Mouse (Mus musculus) cerebellum, postnatal 4 days (tissue): ENCODE data around the gene Myo1f.
"Not testable (repeated sequence)": the region's sequence is repeated elsewhere in the genome, so short reads cannot be mapped to it uniquely, and the experiment has no call there.

Experiments
- DNase-seq, 2 experiments: peaks; one replicate each; pipeline ENCODE4 v3.0.0; 2022; ENCODE audit warnings: low spot score in 2 of 2, mixed read lengths in 1 of 2

The Myo1f gene

DNA sequence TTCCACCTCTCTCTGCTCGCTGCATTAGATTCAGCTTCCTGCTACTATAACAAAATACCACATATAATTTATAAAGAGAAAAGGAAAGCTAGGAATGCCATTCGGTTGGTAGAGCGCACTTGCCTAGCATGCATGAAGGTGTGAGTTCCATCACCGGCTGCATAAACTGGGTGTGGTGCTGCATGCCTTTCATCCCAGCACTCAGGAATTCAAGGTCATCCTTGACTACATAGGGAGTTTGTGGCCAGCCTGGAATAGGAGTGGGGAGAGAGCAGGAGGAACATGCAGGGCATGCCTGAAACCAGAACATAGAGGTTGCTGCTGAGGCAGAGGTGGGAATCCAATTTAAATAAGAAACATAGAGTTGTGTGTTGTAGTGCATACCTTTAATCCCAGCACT is 28.6 kb downstream of the Myo1f start:
- DNase-seq, result no peak

DNA sequence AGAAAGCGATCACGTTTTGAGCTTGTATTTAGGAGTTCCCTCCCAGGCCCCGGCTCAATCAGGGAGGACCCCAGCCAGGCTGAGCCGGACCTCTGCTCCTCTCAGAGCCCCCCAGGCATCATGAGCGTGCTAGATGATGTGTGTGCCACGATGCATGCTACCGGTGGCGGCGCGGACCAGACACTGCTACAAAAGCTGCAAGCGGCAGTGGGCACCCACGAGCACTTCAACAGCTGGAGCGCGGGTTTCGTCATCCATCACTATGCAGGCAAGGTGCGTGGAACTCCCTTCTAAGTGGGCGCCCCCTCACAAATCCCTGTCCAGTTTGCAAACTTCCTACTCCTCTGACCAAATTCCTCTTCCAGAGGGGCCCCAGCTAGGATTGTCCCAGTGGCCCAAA is 30.5 kb downstream of the Myo1f start:
- no peak for DNase-seq

DNA sequence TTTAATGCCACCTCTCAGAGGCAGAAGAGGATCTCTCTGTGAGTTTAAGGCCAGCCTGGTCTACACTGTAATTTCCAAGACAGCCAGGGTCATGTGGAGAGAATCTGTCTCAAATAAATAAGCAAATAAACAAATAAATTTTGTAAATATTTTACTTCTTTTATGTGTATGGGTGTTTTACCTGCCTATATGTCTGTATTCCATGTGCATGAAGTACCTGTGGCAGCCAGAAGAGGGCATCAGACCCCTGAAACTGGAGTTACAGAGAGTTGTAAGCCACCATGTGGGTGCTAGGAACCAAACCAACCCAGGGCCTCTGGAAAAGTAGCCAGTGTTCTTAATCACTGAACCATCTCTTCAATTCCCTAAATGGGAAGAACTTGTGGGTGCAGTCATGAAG is 41.8 kb downstream of the Myo1f start:
- DNase-seq, result no peak

DNA sequence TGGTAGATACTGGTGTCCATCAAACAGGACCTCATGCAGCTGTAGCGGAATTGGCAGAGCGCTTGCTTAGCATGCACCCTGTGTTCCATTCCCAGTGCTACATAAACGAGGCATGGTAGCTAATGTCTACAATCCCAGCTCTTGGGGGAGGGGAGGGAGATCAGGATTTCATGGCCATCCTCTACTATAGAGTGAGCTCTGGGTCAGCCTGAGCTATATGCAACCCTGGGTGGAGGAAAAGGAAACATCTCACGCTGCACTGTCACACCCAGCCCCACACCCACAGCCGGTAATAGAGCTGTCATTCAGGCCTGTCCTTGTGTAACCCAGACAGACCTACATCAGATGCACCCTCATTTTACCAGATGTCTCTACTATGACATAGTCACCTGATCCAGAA is 43.0 kb downstream of the Myo1f start:
- DNase-seq, result no peak

DNA sequence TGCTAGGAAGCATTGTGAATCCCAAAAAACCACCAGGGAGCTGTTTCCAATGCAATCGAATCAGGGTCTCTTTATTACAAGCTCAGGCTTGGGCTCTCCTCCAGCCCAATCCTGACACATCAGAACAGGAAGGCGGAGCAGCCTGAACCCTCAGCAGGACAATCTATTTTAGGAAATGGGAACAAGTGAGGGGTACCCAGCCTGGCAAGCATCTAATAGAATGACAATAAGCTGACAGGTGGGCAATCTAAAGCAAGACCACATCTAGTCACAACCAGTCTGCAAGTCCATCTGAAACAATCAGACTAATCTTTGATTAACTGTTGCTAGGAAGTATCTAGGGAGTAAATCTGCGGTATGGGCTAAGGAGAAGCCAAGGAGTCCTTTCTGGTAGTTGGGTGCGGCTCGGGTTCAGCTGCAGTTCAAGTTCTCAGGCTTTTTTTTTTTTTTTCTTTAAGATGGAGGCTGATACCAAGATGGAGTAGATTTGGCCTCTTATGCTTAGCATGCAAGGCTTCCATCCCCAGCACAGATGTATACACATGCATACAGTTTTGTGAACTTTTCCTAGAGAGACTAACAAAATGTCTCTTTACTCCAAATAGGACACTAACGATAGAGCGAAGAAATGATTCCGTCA is 44.4 kb downstream of the Myo1f start:
- no peak for DNase-seq

DNA sequence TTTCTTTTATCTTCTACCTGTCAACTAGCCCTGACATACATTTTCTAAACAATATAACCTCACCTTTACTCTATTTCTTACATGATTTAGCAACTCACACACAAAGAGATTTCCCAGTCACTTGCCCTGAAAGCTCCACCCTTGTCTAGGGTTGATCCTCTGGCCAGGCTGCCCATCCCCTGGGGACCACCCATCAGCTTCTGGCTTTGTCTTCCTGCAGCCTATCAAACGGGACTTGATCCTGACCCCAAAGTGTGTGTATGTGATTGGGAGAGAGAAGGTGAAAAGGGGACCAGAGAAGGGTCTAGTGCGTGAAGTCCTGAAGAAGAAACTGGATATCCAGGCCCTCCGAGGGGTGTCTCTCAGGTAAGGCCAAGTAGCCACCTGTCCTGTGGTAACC is 45.3 kb downstream of the Myo1f start:
- DNase-seq, result no peak

DNA sequence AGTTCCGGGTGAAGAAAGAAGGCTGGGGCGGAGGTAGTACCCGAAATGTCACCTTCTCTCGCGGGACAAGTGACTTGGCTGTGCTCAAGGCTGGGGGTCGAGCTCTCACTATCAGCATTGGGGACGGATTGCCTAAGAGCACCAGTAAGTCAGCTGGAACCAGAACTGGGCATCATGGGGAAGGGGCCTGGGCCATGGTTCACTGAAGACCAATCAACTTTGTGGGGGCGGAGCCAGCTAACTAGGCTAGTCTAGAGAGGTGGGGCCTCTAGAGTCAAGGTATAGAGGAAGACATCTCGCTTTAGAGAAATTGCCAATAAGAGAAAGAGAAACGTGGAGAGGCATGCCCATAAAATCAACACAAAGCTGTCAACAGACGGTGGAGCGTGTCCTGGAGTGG is 46.4 kb downstream of the Myo1f start:
- DNase-seq, result no peak

DNA sequence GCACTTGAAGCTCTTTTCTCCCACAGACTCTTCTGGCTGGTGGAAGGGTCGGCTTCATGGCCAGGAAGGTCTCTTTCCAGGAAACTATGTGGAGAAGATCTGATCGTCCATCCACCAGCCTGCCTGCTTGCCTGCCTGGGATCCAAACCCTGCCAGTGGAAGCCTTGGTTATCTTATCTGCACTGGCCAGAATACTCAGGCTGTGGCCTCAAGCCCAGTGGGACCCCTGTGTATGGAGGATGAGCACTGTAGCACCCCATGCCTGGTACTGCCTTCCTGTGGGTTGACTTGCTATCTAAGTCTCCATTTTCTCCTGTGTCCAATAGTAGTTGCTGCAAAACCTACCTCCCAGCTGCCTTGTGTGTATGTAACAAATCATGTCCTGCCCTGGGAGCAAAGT is 51.8 kb downstream of the Myo1f start:
- no peak for DNase-seq

GRCm38 (mm10) chr17:33610548-33610947 is 55.0 kb downstream of the Myo1f start:
- no peak for DNase-seq

- not testable (repeated sequence) for DNase-seq
These were observed 58.2 kb downstream of the Myo1f start for GRCm38 (mm10) chr17:33613726-33614125.

GRCm38 (mm10) chr17:33627281-33627680 is 71.8 kb downstream of the Myo1f start:
- no peak for DNase-seq

DNA sequence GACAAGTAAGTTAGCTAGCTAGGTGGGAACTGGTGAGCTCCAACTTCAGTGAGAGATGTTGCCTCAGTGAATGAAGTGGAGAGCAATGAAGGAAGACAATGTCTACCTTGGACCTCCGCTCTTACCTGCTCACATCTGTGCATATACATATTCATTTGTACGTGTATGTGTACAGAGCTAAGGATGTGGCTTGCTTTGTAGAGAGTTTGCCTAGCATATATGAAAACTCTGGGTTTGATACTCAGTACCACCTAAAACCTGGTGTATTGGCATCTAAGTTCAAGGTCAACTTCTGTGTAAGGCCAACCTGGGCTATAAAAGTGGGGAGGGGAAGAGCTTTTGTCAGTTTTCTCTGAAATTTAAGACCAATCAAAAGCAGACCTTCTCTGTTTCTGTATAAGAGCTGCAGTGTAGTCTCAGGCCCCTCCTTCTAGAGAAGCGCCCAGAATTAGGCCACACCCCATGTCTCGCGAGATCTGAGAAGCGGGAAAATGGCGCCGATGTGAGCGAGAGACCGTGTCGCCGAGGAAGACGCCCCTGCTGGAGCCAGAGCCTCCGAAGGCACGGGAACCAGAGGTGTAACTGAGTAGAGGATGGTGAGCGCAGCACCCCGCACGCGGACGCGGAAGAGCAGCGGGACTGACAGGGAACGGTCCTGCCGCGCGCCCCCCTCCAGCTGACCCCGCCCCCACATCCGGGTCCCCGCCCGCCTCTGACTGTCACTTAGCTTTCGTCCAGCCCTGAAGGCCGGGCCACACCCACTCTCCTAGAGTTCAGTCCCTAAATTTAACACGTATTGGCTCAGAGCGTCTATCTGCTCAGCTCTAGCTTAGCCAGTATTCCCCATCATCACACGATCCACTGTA is 73.3 kb downstream of the Myo1f start, which contains the start of gene Zfp414:
Zfp414 (plus strand) TSS at position 470 of the 866 bp plus-strand sequence.
- peak; percentile 66 to 89 for DNase-seq

GRCm38 (mm10) chr17:33629487-33630125 is 74.1 kb downstream of the Myo1f start:
- no peak for DNase-seq

DNA sequence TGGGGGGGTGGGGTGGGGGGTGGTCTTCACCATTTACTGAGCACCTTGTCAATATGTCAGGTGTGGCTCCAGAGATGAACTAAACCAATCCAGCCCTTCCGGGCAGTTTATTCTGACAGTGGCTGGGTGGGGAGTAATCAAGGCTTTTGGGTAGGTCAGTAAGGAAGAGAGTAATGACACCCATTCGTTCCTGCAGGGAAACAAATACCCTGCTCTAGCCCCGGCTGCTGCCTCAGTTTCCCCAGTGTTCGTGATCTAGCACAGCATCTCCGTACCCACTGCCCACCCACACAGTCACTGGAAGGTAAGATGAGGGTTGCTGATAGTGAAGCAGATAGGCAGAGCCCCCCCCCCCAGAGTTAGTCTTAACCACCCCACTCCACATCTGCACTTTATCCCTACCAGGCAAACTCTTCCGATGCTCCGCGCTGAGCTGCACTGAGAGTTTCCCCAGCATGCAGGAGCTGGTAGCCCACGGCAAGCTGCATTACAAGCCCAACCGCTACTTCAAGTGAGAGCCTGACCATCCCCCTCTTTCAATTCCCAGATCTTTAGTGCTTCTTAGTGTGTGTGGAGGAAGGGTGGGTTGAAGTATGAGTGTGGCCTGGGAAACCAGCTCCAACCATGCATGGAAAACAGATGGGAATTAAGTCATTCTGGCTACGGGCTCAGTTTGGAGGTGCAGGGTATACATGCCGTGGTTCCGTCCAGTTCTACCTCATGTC is 74.8 kb downstream of the Myo1f start:
- DNase-seq, result no peak

- DNase-seq, result no peak
These were observed 75.7 kb downstream of the Myo1f start for GRCm38 (mm10) chr17:33631236-33631635.

DNA sequence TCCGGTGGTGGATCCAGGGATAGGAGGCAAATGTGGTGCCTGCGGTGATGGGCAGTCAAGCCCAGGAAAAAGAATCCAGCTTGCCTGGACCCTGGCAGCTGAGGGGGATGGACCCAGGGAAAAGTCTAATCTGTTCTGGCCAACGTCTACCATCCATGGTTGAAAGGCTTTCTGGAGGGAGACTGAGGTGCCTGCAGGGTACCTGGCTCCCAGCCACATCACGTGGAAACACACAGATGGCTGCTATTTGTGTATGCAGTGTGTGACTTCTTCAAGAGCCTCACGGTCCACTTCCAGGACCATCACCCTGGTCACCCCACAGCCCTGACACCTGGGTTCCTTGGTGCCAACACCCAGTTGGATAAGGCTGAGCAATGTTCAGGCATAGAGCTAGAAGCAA is 76.3 kb downstream of the Myo1f start:
- peak in 1 of 2 experiments; percentile 74 for DNase-seq

GRCm38 (mm10) chr17:33637038-33637437 is 81.5 kb downstream of the Myo1f start:
- no peak for DNase-seq

DNA sequence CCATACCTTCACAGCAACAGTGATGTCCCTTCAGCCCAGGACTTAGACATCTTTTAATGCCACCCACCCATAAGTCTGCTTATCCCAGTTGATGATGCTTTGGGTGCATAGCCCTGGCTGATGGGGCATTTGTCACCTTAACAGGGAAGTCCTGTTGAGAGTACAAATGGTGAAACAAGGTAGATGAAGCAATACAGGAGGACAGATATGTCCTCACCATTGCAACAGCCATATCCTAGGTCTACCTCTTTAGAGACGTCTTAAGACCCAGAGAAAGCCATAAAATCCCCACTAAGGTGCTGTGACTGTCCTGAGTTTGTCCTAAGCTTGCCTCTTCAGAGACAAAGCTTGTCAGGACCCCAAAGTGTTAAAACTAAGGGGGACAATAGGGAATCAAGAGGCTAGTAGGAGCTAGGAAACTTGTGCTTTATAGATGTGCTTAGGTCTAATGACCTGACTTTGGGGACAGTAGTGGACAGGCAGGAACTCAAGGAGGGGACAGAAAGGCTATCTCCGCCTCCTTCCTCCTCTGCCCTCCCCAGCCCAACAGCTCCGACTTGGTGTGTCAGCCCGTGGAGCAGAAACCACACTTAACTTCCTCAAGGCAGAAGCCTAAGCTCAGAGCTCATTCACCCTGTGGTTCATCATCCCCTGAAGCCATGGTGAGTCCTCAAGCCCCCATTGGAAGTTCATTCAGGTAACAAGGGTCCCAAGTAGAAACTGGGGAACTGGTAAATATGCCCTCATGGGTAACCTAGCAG is 82.2 kb downstream of the Myo1f start, which contains the start of gene Pram1:
Pram1 (plus strand) TSS at position 541 of the 761 bp plus-strand sequence.
- no peak for DNase-seq

GRCm38 (mm10) chr17:33639743-33640142 is 84.2 kb downstream of the Myo1f start:
- no peak for DNase-seq

- DNase-seq, result no peak
These were observed 88.6 kb downstream of the Myo1f start for GRCm38 (mm10) chr17:33644068-33644467.

DNA sequence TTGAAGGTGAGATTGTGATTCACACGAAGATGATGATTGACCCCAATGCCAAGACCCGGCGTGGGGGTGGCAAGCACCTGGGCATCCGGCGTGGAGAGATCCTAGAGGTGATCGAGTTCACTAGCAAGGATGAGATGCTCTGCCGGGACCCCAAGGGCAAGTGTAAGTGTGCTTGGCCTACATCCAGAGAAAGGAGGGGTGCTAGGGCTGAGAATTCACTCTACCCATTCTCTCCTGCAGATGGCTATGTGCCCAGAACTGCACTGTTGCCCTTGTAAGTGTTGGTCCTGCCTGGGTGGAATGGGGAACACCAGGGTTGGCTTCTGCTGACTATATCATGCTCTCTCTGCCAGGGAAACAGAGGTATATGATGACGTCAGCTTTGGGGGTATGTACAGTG is 89.6 kb downstream of the Myo1f start:
- DNase-seq, result no peak
